Mouse (Mus musculus): Measurements from ENCODE around the gene Olfr729. TPM values are rescaled to one million over a fixed set of nuclear protein-coding genes. Genes with fewer than 3 reads are reported as not detected.

The Olfr729 gene
- polyA plus RNA-seq (2017; shearing (Covaris generic)): not detected

- ATAC-seq: no peak
Measured at GRCm38 (mm10) chr14:50152810-50153209, at the start of gene Olfr729. Olfr729 (minus strand) TSS chr14:50152910.

- no peak for ATAC-seq
Measured at GRCm38 (mm10) chr14:50188098-50188497, 35.4 kb upstream of the Olfr729 start, which contains the start of gene Olfr730. Olfr730 (minus strand) TSS chr14:50188198.

GRCm38 (mm10) chr14:50142580-50142979 lies 10.1 kb downstream of the Olfr729 start, which contains the start of gene Olfr728:
Olfr728 (minus strand) TSS chr14:50142680.
- no peak for ATAC-seq

- no peak for ATAC-seq
Measured at GRCm38 (mm10) chr14:50122886-50123285, 29.8 kb downstream of the Olfr729 start, which contains the start of gene Olfr727. Olfr727 (plus strand) TSS chr14:50123186.

Other genes with a start within 250 kb of the Olfr729 start
- gene Olfr723, start 221.1 kb downstream of the Olfr729 start, polyA plus RNA-seq (2017; shearing (Covaris generic)): not detected
- gene Olfr724, start 189.6 kb downstream of the Olfr729 start, polyA plus RNA-seq (2017; shearing (Covaris generic)): not detected
- not detected for gene Olfr725, start 112.5 kb downstream of the Olfr729 start, polyA plus RNA-seq (2017; shearing (Covaris generic))
- not detected for gene Olfr726, start 62.0 kb downstream of the Olfr729 start, polyA plus RNA-seq (2017; shearing (Covaris generic))
- under 1 TPM in 1 of 2 experiments, not detected in 1; 0.21 TPM for gene Olfr727, start 29.7 kb downstream of the Olfr729 start, polyA plus RNA-seq (2017; shearing (Covaris generic))
- gene Olfr728, start 10.2 kb downstream of the Olfr729 start, polyA plus RNA-seq (2017; shearing (Covaris generic)): not detected
- not detected for gene Olfr730, start 35.3 kb upstream of the Olfr729 start, polyA plus RNA-seq (2017; shearing (Covaris generic))
- gene Olfr731, start 89.0 kb upstream of the Olfr729 start, polyA plus RNA-seq (2017; shearing (Covaris generic)): not detected
- under 1 TPM in 1 of 2 experiments, not detected in 1; 0.17 TPM for gene Olfr732, start 131.3 kb upstream of the Olfr729 start, polyA plus RNA-seq (2017; shearing (Covaris generic))
- under 1 TPM in 1 of 2 experiments, not detected in 1; 0.28 TPM for gene Olfr733, start 148.6 kb upstream of the Olfr729 start, polyA plus RNA-seq (2017; shearing (Covaris generic))
- not detected for gene Olfr734, start 173.9 kb upstream of the Olfr729 start, polyA plus RNA-seq (2017; shearing (Covaris generic))
- gene Olfr735, start 196.0 kb upstream of the Olfr729 start, polyA plus RNA-seq (2017; shearing (Covaris generic)): not detected
- gene Tlr11, start 205.0 kb upstream of the Olfr729 start, polyA plus RNA-seq (2017; shearing (Covaris generic)): not detected
- not detected for gene Olfr736, start 228.3 kb upstream of the Olfr729 start, polyA plus RNA-seq (2017; shearing (Covaris generic))

Measured in activated CD4-positive, CD25-positive, alpha-beta regulatory T cell, adult 4 months (primary cell).